Mouse (Mus musculus) cortical plate, adult 2 months (tissue): ENCODE results near the gene Ifnar2.

Experiments used
- CTCF ChIP-seq: fragments of 200-500 bp; IDR thresholded peaks from 2 replicates; pipeline ENCODE4 v1.5.1; 2011; ENCODE audit warnings: mild to moderate bottlenecking, control low read depth, low read length; ENCODE audit not compliant: insufficient read depth; ENCODE audit errors: extremely low read depth
- POLR2A ChIP-seq: fragments of 200-500 bp; IDR thresholded peaks from 2 replicates; pipeline ENCODE4 v1.6.1; 2011; ENCODE audit warnings: mild to moderate bottlenecking, low read length, control low read depth; ENCODE audit not compliant: insufficient read depth; ENCODE audit errors: extremely low read depth

DNA sequence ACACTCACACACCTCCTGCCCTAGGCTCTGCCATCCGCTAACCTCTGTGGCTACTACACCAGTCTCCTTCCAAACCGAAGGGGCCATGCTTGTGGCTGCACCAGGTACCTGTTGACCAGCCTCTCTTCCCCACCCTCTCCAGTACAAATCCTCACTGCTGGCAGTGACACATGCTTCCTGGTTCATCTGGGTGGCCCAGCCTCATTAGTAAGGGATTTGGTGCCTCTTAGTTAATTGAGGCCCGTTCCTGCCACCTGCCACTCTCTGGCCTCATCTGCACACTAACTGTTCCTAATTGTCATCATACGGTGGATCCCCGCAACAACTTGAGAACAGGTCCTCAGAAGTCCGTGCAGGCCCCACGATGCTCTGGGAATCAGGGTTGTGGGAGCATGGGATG, 45.0 kb upstream of the Ifnar2 start:
- TF ChIP-seq CTCF (no peak), POLR2A (no peak)
